Mouse (Mus musculus) B cell, adult 2 months (primary cell): ENCODE results near the gene Tmtc1.

ENCODE experiments used
- DNase-seq, 2 experiments: peaks; one replicate each; pipeline ENCODE4 v3.0.0; 2022

Gene Tmtc1

GRCm38 (mm10) chr6:148367094-148367539 is 77.1 kb downstream of the Tmtc1 start:
- DNase-seq: no peak

GRCm38 (mm10) chr6:148366629-148367028 is 77.6 kb downstream of the Tmtc1 start:
- no peak for DNase-seq

GRCm38 (mm10) chr6:148363162-148363561 is 81.0 kb downstream of the Tmtc1 start:
- DNase-seq: no peak

GRCm38 (mm10) chr6:148362475-148362874 is 81.7 kb downstream of the Tmtc1 start:
- DNase-seq: no peak

GRCm38 (mm10) chr6:148359348-148359905 is 84.8 kb downstream of the Tmtc1 start:
- DNase-seq: no peak

GRCm38 (mm10) chr6:148358580-148359246 is 85.5 kb downstream of the Tmtc1 start:
- no peak for DNase-seq

GRCm38 (mm10) chr6:148356141-148356540 is 88.0 kb downstream of the Tmtc1 start:
- no peak for DNase-seq

GRCm38 (mm10) chr6:148354509-148355474 is 89.4 kb downstream of the Tmtc1 start:
- peak; percentile 32 to 43 for DNase-seq

GRCm38 (mm10) chr6:148354151-148354508 is 90.1 kb downstream of the Tmtc1 start:
- no peak for DNase-seq

- DNase-seq: no peak
Measured at GRCm38 (mm10) chr6:148345001-148345400, 99.2 kb downstream of the Tmtc1 start.

GRCm38 (mm10) chr6:148342191-148342590 is 102.0 kb downstream of the Tmtc1 start:
- DNase-seq: no peak

- no peak for DNase-seq
Measured at GRCm38 (mm10) chr6:148341765-148342164, 102.4 kb downstream of the Tmtc1 start.

- DNase-seq: no peak
Measured at GRCm38 (mm10) chr6:148338326-148338957, 105.7 kb downstream of the Tmtc1 start.

- no peak for DNase-seq
Measured at GRCm38 (mm10) chr6:148336290-148336955, 107.8 kb downstream of the Tmtc1 start.

GRCm38 (mm10) chr6:148331916-148332315 is 112.3 kb downstream of the Tmtc1 start:
- DNase-seq: no peak

- no peak for DNase-seq
Measured at GRCm38 (mm10) chr6:148329976-148330375, 114.2 kb downstream of the Tmtc1 start.

GRCm38 (mm10) chr6:148328928-148329327 is 115.3 kb downstream of the Tmtc1 start:
- DNase-seq: no peak

GRCm38 (mm10) chr6:148328130-148328529 is 116.1 kb downstream of the Tmtc1 start:
- no peak for DNase-seq

GRCm38 (mm10) chr6:148318736-148319135 is 125.5 kb downstream of the Tmtc1 start:
- no peak for DNase-seq

- DNase-seq: no peak
Measured at GRCm38 (mm10) chr6:148315571-148316080, 128.6 kb downstream of the Tmtc1 start.

GRCm38 (mm10) chr6:148315106-148315505 is 129.1 kb downstream of the Tmtc1 start:
- no peak for DNase-seq

- no peak for DNase-seq
Measured at GRCm38 (mm10) chr6:148310981-148311380, 133.2 kb downstream of the Tmtc1 start.
